Mouse (Mus musculus): ENCODE measurements around the gene Add1.
A peak's percentile ranks its signal among the peaks of the same experiment; 100 is the strongest.
"Not testable (repeated sequence)": the region's sequence is repeated elsewhere in the genome, so short reads cannot be mapped to it uniquely, and the experiment has no call there.

Gene Add1

DNA sequence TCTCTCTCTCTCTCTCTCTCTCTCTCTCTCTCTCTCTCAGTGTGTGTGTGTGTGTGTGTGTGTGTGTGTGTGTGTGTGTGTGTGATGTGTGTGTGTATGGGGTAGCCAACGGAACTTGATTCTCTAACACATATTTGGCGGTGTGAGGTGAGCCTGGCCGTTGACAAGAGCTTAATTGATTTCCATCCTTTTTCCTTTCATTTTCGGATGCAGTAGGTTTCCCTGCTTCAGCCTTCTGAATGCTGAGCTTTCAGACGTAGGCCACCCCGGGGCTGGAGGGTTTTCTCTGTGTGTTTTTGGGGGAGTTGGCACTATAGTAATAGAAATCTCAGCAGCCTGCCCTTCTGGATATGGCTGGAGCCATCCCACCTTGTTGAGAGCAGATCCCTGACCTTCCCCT is 23.2 kb upstream of the Add1 start:
- no peak for DNase-seq (ENCODE audit: low spot score)

DNA sequence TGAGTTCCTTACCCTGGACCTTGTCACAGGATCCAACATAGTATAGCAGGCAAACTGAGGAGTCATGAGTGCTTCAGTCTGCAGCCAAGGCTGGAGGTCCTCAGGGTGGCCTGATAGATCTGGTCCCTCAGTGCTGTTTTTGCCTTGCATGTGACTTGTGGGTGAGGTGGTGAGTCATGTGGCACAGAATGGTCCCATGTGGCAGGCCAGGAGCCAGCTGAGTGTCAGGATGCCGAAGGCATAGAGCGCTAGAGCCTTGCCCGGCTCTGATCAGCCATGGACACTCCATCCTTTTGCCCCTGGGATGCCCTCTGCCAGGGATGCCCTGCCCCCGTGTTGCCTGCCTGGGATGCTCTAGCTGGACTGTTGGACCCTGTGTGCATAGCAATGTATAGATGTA is 21.6 kb upstream of the Add1 start:
- DNase-seq (ENCODE audit: low spot score): no peak

DNA sequence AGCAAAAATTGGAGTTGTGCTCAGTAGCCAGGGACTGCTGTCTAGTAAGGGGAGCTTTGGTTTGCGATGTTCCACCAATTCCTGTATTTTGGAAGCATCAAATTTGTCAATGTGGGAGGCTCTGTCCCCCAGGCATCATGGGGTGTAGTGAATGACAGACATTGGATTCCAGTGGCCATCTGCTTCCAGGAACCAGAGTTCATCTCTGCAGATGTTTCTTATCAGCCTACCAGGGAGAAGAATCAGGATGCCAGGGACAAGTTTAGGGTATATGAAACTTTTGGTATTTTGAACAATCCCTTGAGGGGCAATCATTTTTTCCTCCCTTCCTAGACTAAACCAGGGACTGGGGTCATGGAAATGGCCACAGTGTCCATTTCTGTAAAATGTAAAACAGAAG is 9.6 kb upstream of the Add1 start:
- no peak for DNase-seq (ENCODE audit: low spot score)

GRCm38 (mm10) chr5:34564291-34564690 is 9.2 kb upstream of the Add1 start:
- no peak for DNase-seq (ENCODE audit: low spot score)

GRCm38 (mm10) chr5:34565545-34566283 is 7.8 kb upstream of the Add1 start:
- DNase-seq (ENCODE audit: low spot score): no peak

GRCm38 (mm10) chr5:34571551-34571950 is 1.9 kb upstream of the Add1 start:
- DNase-seq (ENCODE audit: low spot score): no peak

DNA sequence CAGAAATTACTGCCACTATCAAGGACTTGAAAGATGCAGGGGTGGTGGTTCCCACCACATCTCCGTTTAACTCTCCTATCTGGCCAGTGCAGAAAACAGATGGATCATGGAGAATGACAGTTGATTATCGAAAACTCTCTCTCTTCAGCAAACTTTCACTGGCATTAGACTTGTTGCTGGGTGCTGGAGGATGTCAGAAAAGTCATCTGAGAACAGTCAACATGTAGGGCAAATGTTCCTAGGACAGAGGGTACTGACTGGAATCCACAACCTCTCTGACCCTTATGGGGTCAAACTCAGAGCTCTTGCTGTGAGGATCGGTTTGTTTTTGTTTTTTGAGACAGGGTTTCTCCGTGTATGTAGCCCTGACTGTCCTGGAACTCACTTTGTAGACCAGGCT is 896 bp upstream of the Add1 start:
- not testable (repeated sequence) for DNase-seq (ENCODE audit: low spot score)

- no peak for DNase-seq (ENCODE audit: low spot score)
Measured at GRCm38 (mm10) chr5:34574721-34575120, 1.3 kb downstream of the Add1 start.

DNA sequence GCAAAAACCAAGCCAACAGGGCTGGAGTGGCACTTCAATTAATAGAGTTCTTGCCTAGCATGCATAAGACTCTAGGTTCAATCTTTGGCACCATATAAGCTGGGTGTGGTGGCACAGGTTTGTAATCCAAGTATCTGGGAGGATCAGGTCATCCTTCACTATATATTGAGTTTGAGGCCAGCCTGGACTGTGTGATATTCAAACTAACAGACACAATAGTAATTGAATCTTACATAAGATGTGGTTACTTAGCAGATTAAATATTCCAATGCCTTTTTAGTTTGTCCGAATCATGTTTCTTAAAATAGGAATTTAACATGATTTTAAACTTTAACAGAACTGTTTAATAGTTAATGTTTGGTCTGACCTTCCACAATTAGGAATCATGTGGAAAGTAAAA is 2.8 kb downstream of the Add1 start:
- DNase-seq (ENCODE audit: low spot score): no peak

GRCm38 (mm10) chr5:34578038-34578655 is 4.7 kb downstream of the Add1 start:
- no peak for DNase-seq (ENCODE audit: low spot score)

DNA sequence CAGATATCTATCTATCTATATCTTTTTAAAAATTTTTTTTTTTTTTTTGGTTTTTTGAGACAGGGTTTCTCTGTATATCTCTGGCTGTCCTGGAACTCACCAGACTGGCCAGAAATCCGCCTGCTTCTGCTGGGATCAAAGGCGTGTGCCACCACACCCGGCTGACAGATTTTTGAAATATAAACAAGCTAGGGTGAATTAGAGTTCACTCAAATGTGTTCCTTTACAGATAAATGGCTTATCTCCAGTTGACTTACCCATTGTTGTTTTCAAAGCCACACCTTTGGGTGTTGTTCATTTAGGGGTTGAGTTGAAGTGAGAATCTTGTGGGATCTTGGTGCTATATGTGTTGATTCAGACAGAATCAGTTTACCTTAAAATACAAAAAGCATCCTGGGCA is 5.9 kb downstream of the Add1 start:
- DNase-seq (ENCODE audit: low spot score): no peak

DNA sequence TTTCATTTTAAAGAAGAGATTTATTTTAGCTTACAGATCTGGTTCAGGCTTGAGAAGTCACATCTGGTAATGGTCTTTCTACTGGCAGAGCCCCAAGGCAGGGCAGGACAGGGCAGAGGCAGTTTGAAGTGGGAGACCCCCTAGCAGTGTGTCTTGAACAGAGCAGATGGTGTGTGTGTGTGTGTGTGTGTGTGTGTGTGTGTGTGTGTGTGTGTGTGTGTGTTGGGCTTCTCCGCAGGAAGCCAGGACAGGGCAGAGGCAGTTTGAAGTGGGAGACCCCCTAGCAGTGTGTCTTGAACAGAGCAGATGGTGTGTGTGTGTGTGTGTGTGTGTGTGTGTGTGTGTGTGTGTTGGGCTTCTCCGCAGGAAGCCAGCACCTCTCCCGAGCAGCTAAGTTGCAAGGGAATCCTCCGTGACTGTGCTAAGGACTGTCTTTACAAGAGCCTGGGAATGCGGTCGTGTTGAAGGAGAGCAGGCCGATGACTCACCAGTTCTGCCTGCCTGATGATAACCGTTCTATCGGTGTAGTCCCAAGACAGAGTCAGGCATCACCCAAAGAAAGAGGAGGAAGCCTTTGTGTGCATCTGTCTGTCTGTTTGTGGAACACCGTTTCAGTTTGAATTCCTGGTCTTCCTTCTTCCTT is 8.3 kb downstream of the Add1 start:
- DNase-seq (ENCODE audit: low spot score): peak; percentile 51

DNA sequence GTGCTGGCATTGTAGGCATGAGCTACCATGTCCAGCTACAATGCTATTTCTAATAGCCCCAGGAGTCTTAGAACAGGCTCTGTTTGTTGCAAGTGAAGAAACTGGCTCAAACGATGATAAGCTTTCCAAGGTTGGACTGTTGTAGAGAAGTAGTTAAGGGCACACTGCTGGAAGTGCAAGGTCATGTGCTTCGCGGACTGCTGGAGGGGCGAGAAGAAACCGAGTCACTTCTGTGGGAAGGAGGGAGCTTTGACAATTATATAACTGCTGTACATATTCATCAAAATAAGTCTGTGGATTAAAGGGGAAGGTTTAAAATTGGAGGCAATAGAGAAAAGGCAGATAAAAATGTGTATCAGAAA is 8.8 kb downstream of the Add1 start:
- DNase-seq (ENCODE audit: low spot score): peak; percentile 30

- DNase-seq (ENCODE audit: low spot score): no peak
Measured at GRCm38 (mm10) chr5:34585216-34585615, 11.8 kb downstream of the Add1 start.

DNA sequence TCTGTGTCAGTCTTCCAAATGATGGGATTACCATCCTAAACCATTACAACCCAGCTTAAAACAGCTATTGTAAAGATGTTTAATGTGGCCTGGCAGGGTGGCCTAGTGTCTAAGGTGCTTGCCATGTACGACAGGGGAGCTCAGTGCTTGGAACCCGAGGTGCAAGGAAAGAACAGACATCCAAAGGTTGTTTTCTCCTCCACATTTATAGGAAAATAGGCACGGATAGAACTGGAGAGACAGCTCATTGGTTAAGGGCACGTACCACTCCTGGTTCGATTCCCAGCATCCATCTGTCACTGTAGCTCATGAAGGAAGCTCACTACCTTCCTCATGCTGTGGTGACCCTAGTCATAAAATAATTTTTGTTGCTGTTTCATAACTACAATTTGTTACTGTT is 14.4 kb downstream of the Add1 start:
- no peak for DNase-seq (ENCODE audit: low spot score)

DNA sequence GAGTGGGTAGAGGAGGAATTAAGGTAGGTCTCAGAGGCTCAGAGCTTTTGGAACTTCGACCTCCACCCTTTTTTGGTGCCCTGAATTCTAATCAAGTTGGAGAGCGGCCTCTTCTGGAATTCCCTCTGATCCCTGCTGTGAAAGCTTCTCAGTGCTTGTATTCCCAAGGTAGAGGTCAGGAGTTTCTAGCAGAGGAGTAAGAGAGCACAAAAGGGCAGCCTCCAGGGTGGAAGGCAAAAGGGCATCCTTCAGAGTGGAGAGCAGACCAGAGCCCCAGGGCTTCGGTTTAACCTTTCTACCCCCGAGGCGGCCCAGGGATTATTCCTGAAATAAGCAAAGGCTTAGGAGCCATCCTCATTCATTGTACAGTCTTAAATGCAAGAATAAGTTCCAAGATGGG is 16.6 kb downstream of the Add1 start:
- DNase-seq (ENCODE audit: low spot score): no peak

DNA sequence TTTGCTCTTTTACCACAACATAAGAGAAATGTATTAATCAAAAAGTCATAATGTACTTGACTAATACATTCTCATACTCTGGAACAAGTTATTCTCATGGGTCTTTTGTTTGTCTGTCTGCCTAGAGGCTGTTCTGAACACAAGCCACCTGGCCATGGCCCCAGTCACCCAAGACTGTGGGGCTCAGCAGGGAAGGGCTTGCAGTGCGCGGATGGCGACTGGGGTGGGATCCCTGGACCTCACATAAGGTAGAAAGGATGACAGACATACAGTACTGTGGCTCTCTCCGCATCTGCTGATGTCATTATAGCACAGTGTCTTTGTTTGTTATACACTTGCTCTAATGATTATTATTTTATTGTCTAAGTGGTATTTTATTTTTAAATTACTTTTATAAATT is 17.2 kb downstream of the Add1 start:
- DNase-seq (ENCODE audit: low spot score): no peak

- DNase-seq (ENCODE audit: low spot score): no peak
Measured at GRCm38 (mm10) chr5:34591388-34592004, 18.0 kb downstream of the Add1 start.

GRCm38 (mm10) chr5:34592224-34592623 is 18.8 kb downstream of the Add1 start:
- not testable (repeated sequence) for DNase-seq (ENCODE audit: low spot score)

- DNase-seq (ENCODE audit: low spot score): no peak
Measured at GRCm38 (mm10) chr5:34592666-34593065, 19.2 kb downstream of the Add1 start.

DNA sequence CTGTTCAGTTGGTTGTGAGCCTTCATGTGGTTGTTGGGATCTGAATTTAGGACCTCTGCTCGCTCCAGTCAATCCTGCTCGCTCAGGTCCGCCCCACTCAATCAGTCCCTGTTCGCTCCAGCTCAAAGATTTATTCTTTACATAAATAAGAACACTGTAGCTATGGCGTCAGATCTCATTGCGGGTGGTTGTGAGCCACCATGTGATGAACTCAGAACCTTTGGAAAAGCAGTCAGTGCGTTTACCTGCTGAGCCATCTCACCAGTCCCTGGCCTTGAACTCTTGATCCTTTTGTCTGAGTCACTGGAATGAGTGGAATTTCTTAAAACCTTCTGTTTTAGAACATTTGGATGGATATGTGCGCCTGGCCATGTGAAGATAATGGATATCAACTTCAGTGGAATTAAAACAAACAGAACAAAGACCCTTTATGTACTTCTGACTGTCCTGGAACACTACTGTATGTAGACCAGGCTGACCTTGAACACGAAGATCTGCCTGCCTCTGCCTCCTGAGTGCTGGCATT is 19.8 kb downstream of the Add1 start:
- no peak for DNase-seq (ENCODE audit: low spot score)

- DNase-seq (ENCODE audit: low spot score): no peak
Measured at GRCm38 (mm10) chr5:34604576-34604975, 31.1 kb downstream of the Add1 start.
